Mouse (Mus musculus): ENCODE results near the gene St6galnac3.

DNA sequence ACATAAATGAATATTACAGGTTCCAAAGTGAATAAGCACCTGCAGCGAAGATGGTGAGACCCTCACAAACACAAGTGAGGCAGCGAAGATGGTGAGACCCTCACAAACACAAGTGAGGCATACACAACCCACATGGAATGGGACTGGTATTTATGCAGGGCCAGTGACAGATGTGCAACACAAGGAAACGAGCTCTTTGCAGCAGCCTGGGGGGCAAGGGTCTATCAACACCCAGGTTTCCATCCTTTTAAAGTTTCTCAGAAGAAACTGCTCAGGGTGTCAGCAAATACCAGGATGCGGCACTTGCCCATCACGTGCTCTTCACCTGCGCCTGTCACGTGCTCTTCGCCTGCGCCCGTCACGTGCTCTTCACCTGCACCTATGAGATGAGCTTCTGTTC lies 524.9 kb downstream of the St6galnac3 start:
- TF ChIP-seq CTCF (IDR thresholded peaks at IDR 0.05; ENCODE audit: borderline replicate concordance, insufficient read depth, low read length) (no peak), POLR2A (IDR thresholded peaks at IDR 0.05; ENCODE audit: low read depth, low read length) (no peak)

Measured in embryonic fibroblast, embryonic 13.5 days (primary cell).